Mouse (Mus musculus) MEL (cell line): ENCODE data around the gene Slc25a11. TPM values are rescaled to one million over a fixed set of nuclear protein-coding genes. Genes with fewer than 3 reads are reported as not detected.
A peak's percentile ranks its signal among the peaks of the same experiment; 100 is the strongest.

Source experiments
- DNase-seq: peaks from one replicate; pipeline ENCODE4 v3.0.0; 2011; ENCODE audit warnings: low read depth, low spot score
- H3K27ac ChIP-seq: 2 replicates; pipeline ENCODE4 v1.5.1; 2012; ENCODE audit warnings: low read depth, mild to moderate bottlenecking, control low read depth, low read length, moderate library complexity; ENCODE audit not compliant: control insufficient read depth
- H3K27me3 ChIP-seq, 2 experiments: fragments of 150-350 bp in 1 of 2; sonication (generic) in 1 of 2; 2 replicates each; pipeline ENCODE4 v1.6.1; 2012; ENCODE audit warnings: low read length in 2 of 2, mild to moderate bottlenecking in 2 of 2, improper control_type of control experiment in 1 of 2, moderate library complexity in 1 of 2; ENCODE audit not compliant: insufficient read depth in 2 of 2, control insufficient read depth in 1 of 2
- H3K36me3 ChIP-seq, 2 experiments: 2 replicates each; pipeline ENCODE4 v1.6.1; 2012 to 2014; ENCODE audit warnings: low read length in 2 of 2, improper control_type of control experiment in 1 of 2, inconsistent platforms in 1 of 2, mild to moderate bottlenecking in 1 of 2; ENCODE audit not compliant: insufficient read depth in 2 of 2, control insufficient read depth in 1 of 2
- H3K4me1 ChIP-seq, 2 experiments: fragments of 150-350 bp in 1 of 2; sonication (generic) in 1 of 2; 2 replicates each; pipeline ENCODE4 v1.6.1; 2012; ENCODE audit warnings: low read length in 2 of 2, improper control_type of control experiment in 1 of 2, mild to moderate bottlenecking in 1 of 2; ENCODE audit not compliant: insufficient read depth in 2 of 2, control insufficient read depth in 1 of 2
- H3K4me3 ChIP-seq, 2 experiments: fragments of 150-350 bp in 1 of 2; sonication (generic) in 1 of 2; 2 replicates each; pipeline ENCODE4 v1.5.1; 2012; ENCODE audit warnings: low read depth in 2 of 2, low read length in 2 of 2, mild to moderate bottlenecking in 2 of 2, moderate library complexity in 2 of 2, control low read depth in 1 of 2, improper control_type of control experiment in 1 of 2; ENCODE audit not compliant: control insufficient read depth in 1 of 2, insufficient read depth in 1 of 2
- H3K79me2 ChIP-seq: 2 replicates; pipeline ENCODE4 v1.6.1; 2012; ENCODE audit warnings: mild to moderate bottlenecking, low read length, moderate library complexity; ENCODE audit not compliant: control insufficient read depth, poor library complexity, insufficient read depth
- H3K9ac ChIP-seq: 2 replicates; pipeline ENCODE4 v1.6.1; 2012; ENCODE audit warnings: low read depth, mild to moderate bottlenecking, control low read depth, low read length, moderate library complexity; ENCODE audit not compliant: control insufficient read depth, poor library complexity, severe bottlenecking
- H3K9me3 ChIP-seq: fragments of 150-350 bp; sonication (generic); replicated peaks from 2 replicates; pipeline ENCODE4 v1.6.1; 2012; ENCODE audit warnings: mild to moderate bottlenecking, low read length, improper control_type of control experiment, moderate library complexity; ENCODE audit not compliant: insufficient read depth
- BHLHE40 ChIP-seq: IDR thresholded peaks from 2 replicates; pipeline ENCODE4 v1.6.1; 2012; ENCODE audit warnings: low read depth, mild to moderate bottlenecking, inconsistent platforms, low read length, improper control_type of control experiment, borderline replicate concordance
- CHD1 ChIP-seq: IDR thresholded peaks from 2 replicates; pipeline ENCODE4 v1.6.1; 2012; ENCODE audit warnings: low read depth, mild to moderate bottlenecking, inconsistent platforms, low read length, improper control_type of control experiment
- CHD2 ChIP-seq: IDR thresholded peaks from 2 replicates; pipeline ENCODE4 v1.6.1; 2011; ENCODE audit warnings: low read length, improper control_type of control experiment
- E2F4 ChIP-seq: IDR thresholded peaks from 2 replicates; pipeline ENCODE4 v1.6.1; 2011; ENCODE audit warnings: low read depth, low read length, improper control_type of control experiment, borderline replicate concordance
- ELF1 ChIP-seq: IDR thresholded peaks from 2 replicates; pipeline ENCODE4 v1.6.1; 2014; ENCODE audit warnings: low read depth, mild to moderate bottlenecking, inconsistent platforms, low read length, improper control_type of control experiment, moderate library complexity
- EP300 ChIP-seq, 2 experiments: IDR thresholded peaks; 2 replicates each; pipeline ENCODE4 v1.6.1; 2011; ENCODE audit warnings: improper control_type of control experiment in 2 of 2, low read length in 2 of 2, low read depth in 1 of 2, mild to moderate bottlenecking in 1 of 2
- ETS1 ChIP-seq: IDR thresholded peaks from 2 replicates; pipeline ENCODE4 v1.6.1; 2012; ENCODE audit warnings: low read depth, mild to moderate bottlenecking, inconsistent platforms, low read length, improper control_type of control experiment, moderate library complexity
- GATA1 ChIP-seq: IDR thresholded peaks from 2 replicates; pipeline ENCODE4 v1.6.1; 2011; ENCODE audit warnings: low read depth, low read length, improper control_type of control experiment
- HCFC1 ChIP-seq: IDR thresholded peaks from 2 replicates; pipeline ENCODE4 v1.6.1; 2012; ENCODE audit warnings: low read depth, mild to moderate bottlenecking, inconsistent platforms, low read length, improper control_type of control experiment, moderate library complexity
- JUND ChIP-seq: IDR thresholded peaks from 2 replicates; pipeline ENCODE4 v1.6.1; 2011; ENCODE audit warnings: low read depth, mild to moderate bottlenecking, improper control_type of control experiment, low read length
- MAFK ChIP-seq: IDR thresholded peaks from 2 replicates; pipeline ENCODE4 v1.6.1; 2011; ENCODE audit warnings: low read depth, mild to moderate bottlenecking, low read length, improper control_type of control experiment, borderline replicate concordance
- MAX ChIP-seq: IDR thresholded peaks from 2 replicates; pipeline ENCODE4 v1.6.1; 2011; ENCODE audit warnings: low read length, improper control_type of control experiment
- MEF2A ChIP-seq: IDR thresholded peaks from 2 replicates; pipeline ENCODE4 v1.6.1; 2014; ENCODE audit warnings: low read depth, mild to moderate bottlenecking, inconsistent platforms, low read length, improper control_type of control experiment; ENCODE audit not compliant: poor library complexity, insufficient replicate concordance, severe bottlenecking; ENCODE audit errors: extremely low read depth
- MXI1 ChIP-seq: IDR thresholded peaks from 2 replicates; pipeline ENCODE4 v1.6.1; 2011; ENCODE audit warnings: mild to moderate bottlenecking, low read depth, low read length, improper control_type of control experiment
- MYC ChIP-seq: IDR thresholded peaks from 2 replicates; pipeline ENCODE4 v1.6.1; 2011; ENCODE audit warnings: low read depth, mild to moderate bottlenecking, low read length, improper control_type of control experiment, moderate library complexity
- NELFE ChIP-seq: IDR thresholded peaks from 2 replicates; pipeline ENCODE4 v1.6.1; 2011; ENCODE audit warnings: low read depth, low read length, improper control_type of control experiment
- POLR2A ChIP-seq, 2 experiments: IDR thresholded peaks; 2 replicates each; pipeline ENCODE4 v1.6.1; 2011 to 2012; ENCODE audit warnings: low read length in 2 of 2, mild to moderate bottlenecking in 2 of 2, control low read depth in 1 of 2, improper control_type of control experiment in 1 of 2, low read depth in 1 of 2, moderate library complexity in 1 of 2; ENCODE audit not compliant: control insufficient read depth in 1 of 2, insufficient read depth in 1 of 2, poor library complexity in 1 of 2
- POLR2AphosphoS2 ChIP-seq: IDR thresholded peaks from 2 replicates; pipeline ENCODE4 v1.6.1; 2011; ENCODE audit warnings: low read length, improper control_type of control experiment
- POLR2AphosphoS5 ChIP-seq: IDR thresholded peaks from 2 replicates; pipeline ENCODE4 v1.6.1; 2012; ENCODE audit warnings: low read depth, borderline replicate concordance, mild to moderate bottlenecking, inconsistent platforms, low read length, moderate library complexity, mixed read lengths
- RAD21 ChIP-seq: IDR thresholded peaks from 2 replicates; pipeline ENCODE4 v1.6.1; 2011; ENCODE audit warnings: mild to moderate bottlenecking, low read depth, low read length, improper control_type of control experiment
- RCOR1 ChIP-seq: IDR thresholded peaks from 2 replicates; pipeline ENCODE4 v1.6.1; 2012; ENCODE audit warnings: low read depth, mild to moderate bottlenecking, inconsistent platforms, low read length, improper control_type of control experiment
- SIN3A ChIP-seq: IDR thresholded peaks from 2 replicates; pipeline ENCODE4 v1.6.1; 2012; ENCODE audit warnings: low read length, improper control_type of control experiment, inconsistent platforms
- SMC3 ChIP-seq: IDR thresholded peaks from 2 replicates; pipeline ENCODE4 v1.6.1; 2011; ENCODE audit warnings: low read depth, low read length, improper control_type of control experiment
- TBP ChIP-seq: IDR thresholded peaks from 2 replicates; pipeline ENCODE4 v1.8.0; 2011; ENCODE audit warnings: low read depth, low read length, improper control_type of control experiment
- TCF12 ChIP-seq: IDR thresholded peaks from 2 replicates; pipeline ENCODE4 v1.6.1; 2014; ENCODE audit warnings: low read depth, mild to moderate bottlenecking, inconsistent platforms, low read length, improper control_type of control experiment, moderate library complexity
- UBTF ChIP-seq: IDR thresholded peaks from 2 replicates; pipeline ENCODE4 v1.6.1; 2012; ENCODE audit warnings: low read depth, mild to moderate bottlenecking, inconsistent platforms, low read length, improper control_type of control experiment, moderate library complexity, borderline replicate concordance; ENCODE audit not compliant: insufficient read depth
- ZC3H11A ChIP-seq: IDR thresholded peaks from 2 replicates; pipeline ENCODE4 v1.6.1; 2012; ENCODE audit warnings: low read depth, mild to moderate bottlenecking, inconsistent platforms, low read length, improper control_type of control experiment
- ZKSCAN1 ChIP-seq: IDR thresholded peaks from 2 replicates; pipeline ENCODE4 v1.6.1; 2012; ENCODE audit warnings: low read depth, mild to moderate bottlenecking, inconsistent platforms, low read length, improper control_type of control experiment, moderate library complexity
- ZMIZ1 ChIP-seq: IDR thresholded peaks from 2 replicates; pipeline ENCODE4 v1.6.1; 2012; ENCODE audit warnings: low read depth, mild to moderate bottlenecking, inconsistent platforms, low read length, improper control_type of control experiment, moderate library complexity
- ZNF384 ChIP-seq: IDR thresholded peaks from 2 replicates; pipeline ENCODE4 v1.6.1; 2012; ENCODE audit warnings: low read depth, mild to moderate bottlenecking, inconsistent platforms, low read length, improper control_type of control experiment
- polyA plus RNA-seq, 2 experiments: library from polyadenylated mRNA; stranded (reverse) in 1 of 2; unstranded in 1 of 2; fragments of >175 nt in 1 of 2; fragments of >200 nt in 1 of 2; gene quantifications; 2 replicates each; pipeline versions ENCODE4 v1.2.1 to v1.2.4; 2012; ENCODE audit warnings: low replicate concordance in 2 of 2, low read depth in 1 of 2; ENCODE audit not compliant: insufficient read length in 2 of 2, insufficient read depth in 1 of 2, missing spikeins in 1 of 2
- total RNA-seq: library from RNA; depleted of rRNA; stranded (reverse); fragments of 300-350 nt; gene quantifications from 2 replicates; pipeline ENCODE4 v1.2.3, GENCODE M21; 2012

Gene Slc25a11
- total and polyA plus RNA-seq, 3 experiments, result 96.3 to 145 (median 114) TPM

GRCm38 (mm10) chr11:70639976-70640375 is 7.3 kb downstream of the Slc25a11 start:
- Histone ChIP-seq H3K4me1 (peaks cover 14 to 47% of the 10 kb centered on the region in 2 experiments), H3K4me3 (no peak overlapping the region), H3K27me3 (no peaks in the 10 kb centered on the region), H3K9me3 (no peaks in the 10 kb centered on the region), H3K27ac (peak overlapping the region; percentile 94), H3K9ac (no peak overlapping the region; the same call in 1 of the 2 replicates), H3K36me3 (peaks cover 0 to 41% of the 10 kb centered on the region in 2 experiments; a peak in 2 of 4 replicates), H3K79me2 (peaks cover 15% of the 10 kb centered on the region; the same call in 1 of the 2 replicates)
- TF ChIP-seq POLR2A (IDR thresholded peaks at IDR 0.05; ENCODE audit: control insufficient read depth in 1 of 2, insufficient read depth in 1 of 2, low read depth in 1 of 2, low read length in 2 of 2, poor library complexity in 1 of 2) (peak in 1 of 2 experiments; percentile 28; a peak in 1 of 4 replicates), CHD2 (no peak)
- no peak for DNase-seq

GRCm38 (mm10) chr11:70638714-70639278 is 8.5 kb downstream of the Slc25a11 start, which contains the start of gene Gp1ba:
Gene Gp1ba, plus strand, starts transcription at chr11:70639122.
- Histone ChIP-seq H3K4me3 (peak within 1 kb of the TSS; percentile 8 to 9), H3K9ac (peak within 1 kb of the TSS; percentile 52), H3K79me2 (peaks cover 10% of the 10 kb centered on the region; the same call in 1 of the 2 replicates), H3K27ac (peak within 1 kb of the TSS; percentile 96), H3K4me1 (peaks cover 14 to 47% of the 10 kb centered on the region in 2 experiments), H3K9me3 (no peaks in the 10 kb centered on the region), H3K36me3 (peaks cover 0 to 41% of the 10 kb centered on the region in 2 experiments; a peak in 2 of 4 replicates), H3K27me3 (no peaks in the 10 kb centered on the region)
- peak; percentile 97 for DNase-seq
- no peak for TF ChIP-seq UBTF
- TF ChIP-seq SMC3, result no peak
- TF ChIP-seq ZNF384, result no peak; the same call in 1 of the 2 replicates
- no peak for TF ChIP-seq RAD21
- no peak for TF ChIP-seq POLR2AphosphoS5
- no peak for TF ChIP-seq MEF2A
- TF ChIP-seq ETS1, result peak; percentile 90
- peak; percentile 49; the same call in 1 of the 2 replicates for TF ChIP-seq MXI1
- TF ChIP-seq POLR2A (IDR thresholded peaks at IDR 0.05; ENCODE audit: control insufficient read depth in 1 of 2, insufficient read depth in 1 of 2, low read depth in 1 of 2, low read length in 2 of 2, poor library complexity in 1 of 2), result peak; percentile 44 to 86; a peak in 2 of 4 replicates
- peak; percentile 69; the same call in 1 of the 2 replicates for TF ChIP-seq ZMIZ1
- no peak for TF ChIP-seq ZKSCAN1
- no peak for TF ChIP-seq HCFC1
- no peak for TF ChIP-seq JUND
- TF ChIP-seq CHD1, result no peak
- TF ChIP-seq MYC, result peak; percentile 43
- TF ChIP-seq BHLHE40, result peak; percentile 82; the same call in 1 of the 2 replicates
- TF ChIP-seq TBP, result peak; percentile 91
- peak; percentile 93 for TF ChIP-seq RCOR1
- peak; percentile 90 for TF ChIP-seq SIN3A
- TF ChIP-seq EP300 (IDR thresholded peaks at IDR 0.05; ENCODE audit: low read depth in 1 of 2, low read length in 2 of 2), result peak; percentile 99
- TF ChIP-seq E2F4, result no peak
- no peak for TF ChIP-seq ELF1
- peak; percentile 100 for TF ChIP-seq GATA1
- peak; percentile 70; the same call in 1 of the 2 replicates for TF ChIP-seq POLR2AphosphoS2
- TF ChIP-seq TCF12, result peak; percentile 99
- no peak for TF ChIP-seq ZC3H11A
- TF ChIP-seq CHD2, result no peak; the same call in 1 of the 2 replicates
- TF ChIP-seq MAX, result peak; percentile 77
- TF ChIP-seq NELFE, result peak; percentile 57
- no peak for TF ChIP-seq MAFK
